Mouse (Mus musculus) urinary bladder, postnatal 10 days (tissue): ENCODE measurements around the gene Ryr1.

Experiments used
- DNase-seq: peaks from one replicate; pipeline ENCODE4 v3.0.0; 2022; ENCODE audit warnings: low spot score

Ryr1 gene

GRCm38 (mm10) chr7:28961584-28961926 is 163.4 kb downstream of the Ryr1 start:
- DNase-seq = no peak

GRCm38 (mm10) chr7:28960354-28961046 is 164.5 kb downstream of the Ryr1 start:
- no peak for DNase-seq

- no peak for DNase-seq
Observed at GRCm38 (mm10) chr7:28959505-28960045, 165.4 kb downstream of the Ryr1 start.

- DNase-seq = no peak
Observed at GRCm38 (mm10) chr7:28958770-28959169, 166.2 kb downstream of the Ryr1 start.

- no peak for DNase-seq
Observed at GRCm38 (mm10) chr7:28957997-28958725, 166.8 kb downstream of the Ryr1 start.

GRCm38 (mm10) chr7:28957286-28957685 is 167.7 kb downstream of the Ryr1 start:
- DNase-seq = no peak

- DNase-seq = no peak
Observed at GRCm38 (mm10) chr7:28956270-28956669, 168.7 kb downstream of the Ryr1 start.

GRCm38 (mm10) chr7:28955295-28955897 is 169.6 kb downstream of the Ryr1 start:
- no peak for DNase-seq

- no peak for DNase-seq
Observed at GRCm38 (mm10) chr7:28954773-28955172, 170.2 kb downstream of the Ryr1 start.

- no peak for DNase-seq
Observed at GRCm38 (mm10) chr7:28953476-28954376, 171.3 kb downstream of the Ryr1 start.
